8 mouse cellular contexts compared by ENCODE assay signal in the genomic region with DNA sequence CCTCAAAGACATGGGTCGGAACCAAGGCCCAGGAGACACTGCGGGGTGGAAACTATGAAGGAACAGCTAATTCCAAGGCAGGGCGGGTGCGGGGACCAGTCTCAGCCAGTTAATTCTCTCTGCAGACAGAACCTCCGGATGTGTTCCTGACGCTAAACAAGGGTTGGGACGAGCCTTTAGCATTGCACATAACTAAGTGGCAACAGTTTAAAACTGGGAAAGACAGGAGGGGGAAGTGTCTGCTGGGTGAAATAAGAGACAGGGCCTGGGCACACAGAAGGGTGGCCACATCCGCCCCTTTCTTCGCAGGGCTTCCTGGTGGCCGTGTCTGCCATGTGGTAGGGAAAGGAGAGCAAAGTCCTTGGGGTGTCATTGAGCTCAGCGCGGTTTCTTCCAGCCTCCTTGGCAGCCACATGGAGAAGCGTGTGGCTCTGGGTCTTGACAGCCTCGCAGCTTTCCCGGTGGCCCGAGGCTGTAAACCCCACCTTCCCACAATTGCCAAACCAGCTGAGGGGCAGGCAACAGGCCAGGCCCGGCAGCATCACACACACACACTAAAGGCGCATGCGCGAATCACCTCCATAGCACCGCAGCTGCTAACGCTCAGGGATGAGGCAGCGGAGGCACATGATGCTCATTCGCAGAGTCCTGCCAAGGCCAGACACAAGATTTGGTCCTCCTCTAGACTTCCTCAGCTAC.
DNase-seq lines count a peak whose midpoint lies in the region; ATAC-seq lines count a peak whose summit lies in the region.

No protein-coding gene starts in this region.

- H3K27me3 ChIP-seq in midbrain, embryonic 13.5 days = peaks cover 27% of the 10 kb centered on the region
- 0 out of 2 replicates have a peak, but pooled peaks cover 2% of the 10 kb centered on the region for H3K27me3 ChIP-seq in midbrain, embryonic 11.5 days (ENCODE audit: control insufficient read depth, insufficient read depth, low read length)
- H3K27me3 ChIP-seq in embryonic facial prominence, embryonic 15.5 days = no peaks in the 10 kb centered on the region

- H3K4me3 ChIP-seq in midbrain, embryonic 13.5 days (replicated peaks) = no peak overlapping the region
- H3K4me3 ChIP-seq in midbrain, embryonic 11.5 days (ENCODE audit: low read depth, low read length) = no peak overlapping the region
- no peak overlapping the region for H3K4me3 ChIP-seq in embryonic facial prominence, embryonic 15.5 days (replicated peaks)

- H3K4me1 ChIP-seq in midbrain, embryonic 13.5 days (replicated peaks) = peaks cover 12% of the 10 kb centered on the region
- 0 out of 2 replicates have a peak, but pooled peaks cover 2% of the 10 kb centered on the region for H3K4me1 ChIP-seq in midbrain, embryonic 11.5 days (ENCODE audit: control insufficient read depth, insufficient read depth, low read length)
- H3K4me1 ChIP-seq in embryonic facial prominence, embryonic 15.5 days = peaks cover 49% of the 10 kb centered on the region

- WGBS in midbrain, embryonic 13.5 days = 86% methylated on average over 24 of the region's 24 CpGs
- 81% methylated on average over 24 of the region's 24 CpGs for WGBS in midbrain, embryonic 11.5 days
- 25% methylated on average over 24 of the region's 24 CpGs for WGBS in embryonic facial prominence, embryonic 15.5 days

- DNase-seq in adrenal gland, postnatal 10 days = peak; percentile 47
- DNase-seq in adrenal gland, postnatal 25 days = no peak
- no peak for DNase-seq in midbrain, embryonic 11.5 days (ENCODE audit: low spot score, missing footprints)
- DNase-seq in spleen, postnatal 14 days (ENCODE audit: low spot score in 2 of 2) = no peak

- no peaks in the 10 kb centered on the region for H3K9me3 ChIP-seq in midbrain, embryonic 13.5 days
- no peaks in the 10 kb centered on the region for H3K9me3 ChIP-seq in midbrain, embryonic 11.5 days (ENCODE audit: control insufficient read depth, low read length)
- H3K9me3 ChIP-seq in embryonic facial prominence, embryonic 15.5 days (replicated peaks) = no peaks in the 10 kb centered on the region

- H3K36me3 ChIP-seq in midbrain, embryonic 13.5 days = no peaks in the 10 kb centered on the region
- no peaks in the 10 kb centered on the region for H3K36me3 ChIP-seq in midbrain, embryonic 11.5 days (ENCODE audit: control insufficient read depth, insufficient read depth, low read length)
- H3K36me3 ChIP-seq in embryonic facial prominence, embryonic 15.5 days = no peaks in the 10 kb centered on the region

- H3K9ac ChIP-seq in midbrain, embryonic 13.5 days (replicated peaks) = no peak overlapping the region
- H3K9ac ChIP-seq in midbrain, embryonic 11.5 days (ENCODE audit: low read length) = no peak overlapping the region
- H3K9ac ChIP-seq in embryonic facial prominence, embryonic 15.5 days = no peak overlapping the region

- no peak overlapping the region for H3K27ac ChIP-seq in midbrain, embryonic 13.5 days
- H3K27ac ChIP-seq in midbrain, embryonic 11.5 days (ENCODE audit: low read depth, low read length) = no peak overlapping the region
- H3K27ac ChIP-seq in embryonic facial prominence, embryonic 15.5 days (replicated peaks) = peak overlapping the region; percentile 86

- H3K4me2 ChIP-seq in midbrain, embryonic 13.5 days (replicated peaks) = no peak overlapping the region
- no peak overlapping the region for H3K4me2 ChIP-seq in midbrain, embryonic 11.5 days
- peak overlapping the region; percentile 24; the same call in 1 of the 2 replicates for H3K4me2 ChIP-seq in embryonic facial prominence, embryonic 15.5 days (replicated peaks)

- ATAC-seq in midbrain, embryonic 13.5 days = peak; percentile 51; the same call in 1 of the 2 replicates
- ATAC-seq in midbrain, embryonic 11.5 days (ENCODE audit: low FRiP score) = no peak
- peak; percentile 63 for ATAC-seq in embryonic facial prominence, embryonic 15.5 days (ENCODE audit: insufficient number of reproducible peaks, low FRiP score, low TSS enrichment, low read depth)
- peak; percentile 31 for ATAC-seq in inflammation-experienced regulatory T-cells, adult 6 months
- ATAC-seq in megakaryocyte, adult 5-6 weeks (ENCODE audit: poor library complexity, severe bottlenecking) = peak; percentile 59
